Mouse (Mus musculus) embryonic fibroblast, embryonic 13.5 days (primary cell): Measurements from ENCODE around the gene Appl1.

Source experiments
- CTCF ChIP-seq: IDR thresholded peaks from 2 replicates; pipeline ENCODE4 v1.5.1; 2011; ENCODE audit warnings: mild to moderate bottlenecking, control low read depth, low read length, moderate library complexity, borderline replicate concordance; ENCODE audit not compliant: insufficient read depth
- POLR2A ChIP-seq: IDR thresholded peaks from 2 replicates; pipeline ENCODE4 v1.6.1; 2011; ENCODE audit warnings: low read depth, mild to moderate bottlenecking, control low read depth, low read length, moderate library complexity

DNA sequence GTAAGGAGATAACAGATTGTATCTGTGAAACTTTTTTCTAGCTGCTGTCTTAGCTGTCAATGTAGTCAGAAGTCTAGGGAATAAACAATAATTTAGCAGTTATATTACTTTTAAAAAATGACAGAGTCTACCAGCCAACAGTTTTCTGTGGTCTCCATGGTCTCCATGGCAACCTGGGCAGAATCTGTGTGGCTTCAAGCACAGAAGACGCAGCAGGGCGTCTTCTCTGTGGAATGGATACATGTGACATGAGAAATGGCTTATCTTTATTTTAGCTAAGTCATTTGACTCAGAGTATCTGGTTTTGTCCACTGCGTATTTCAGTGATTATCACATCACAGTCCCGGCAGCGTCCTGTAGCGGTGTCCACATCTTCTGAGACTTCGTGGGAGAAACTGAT lies 5.2 kb upstream of the Appl1 start:
- TF ChIP-seq CTCF (no peak), POLR2A (no peak)
